Comparison of ENCODE assay signal across 8 mouse cellular contexts in genomic region chr9:112207767-112208166, GRCm38 (mm10). TPM values are rescaled to one million over a fixed set of nuclear protein-coding genes. Genes with fewer than 3 reads are reported as not detected.
DNase-seq lines count a peak whose midpoint lies in the region; ATAC-seq and TF ChIP-seq lines count a peak whose summit lies in the region.

No protein-coding gene starts in this region.

- peak; percentile 8 to 18 for DNase-seq in heart, adult 18-20 months
- no peak for DNase-seq in heart, adult 8-10 months (ENCODE audit: low spot score)
- peak; percentile 92 for DNase-seq in brain, embryonic 14.5 days (ENCODE audit: low read depth)
- DNase-seq in frontal cortex, postnatal 14 days (ENCODE audit: low spot score in 2 of 2), result peak; percentile 66 to 81
- DNase-seq in lung, postnatal 10 days, result peak; percentile 69
- peak; percentile 92 for DNase-seq in retina, postnatal 1 day

- H3K4me1 ChIP-seq in intestine, embryonic 16.5 days (ENCODE audit: control insufficient read depth, insufficient read depth, low read length), result no peaks in the 10 kb centered on the region

- H3K4me2 ChIP-seq in intestine, embryonic 16.5 days (ENCODE audit: low read depth, low read length), result no peak overlapping the region

- H3K9me3 ChIP-seq in intestine, embryonic 16.5 days (ENCODE audit: control insufficient read depth, low read length), result no peaks in the 10 kb centered on the region

- no peak overlapping the region for H3K27ac ChIP-seq in intestine, embryonic 16.5 days (ENCODE audit: low read length)

- H3K27me3 ChIP-seq in intestine, embryonic 16.5 days (replicated peaks; ENCODE audit: control insufficient read depth, insufficient read depth, low read length), result no peaks in the 10 kb centered on the region

- no peaks in the 10 kb centered on the region for H3K36me3 ChIP-seq in intestine, embryonic 16.5 days (ENCODE audit: control insufficient read depth, insufficient read depth, low read length)

- TF ChIP-seq POLR2A in brain, embryonic 14.5 days (IDR thresholded peaks at IDR 0.05; ENCODE audit: borderline replicate concordance, extremely low read depth, insufficient read depth, insufficient read length, poor library complexity, severe bottlenecking), result no peak

- peak; percentile 75 for ATAC-seq in intestine, embryonic 16.5 days
- no peak for ATAC-seq in monocyte, adult 5-6 weeks (replicated peaks; ENCODE audit: insufficient number of reproducible peaks, low FRiP score, low TSS enrichment, poor library complexity, severe bottlenecking)

- no peak overlapping the region for H3K9ac ChIP-seq in intestine, embryonic 16.5 days (ENCODE audit: low read depth, low read length)

- WGBS in intestine, embryonic 16.5 days, result 22% methylated on average over 4 of the region's 4 CpGs

- H3K4me3 ChIP-seq in intestine, embryonic 16.5 days (ENCODE audit: low read length), result no peak overlapping the region

- no peak for TF ChIP-seq CTCF in brain, embryonic 14.5 days (IDR thresholded peaks at IDR 0.05; ENCODE audit: borderline replicate concordance, extremely low read depth, insufficient read depth, insufficient read length)

RNA-seq across cellular contexts. Expression of gene Arpp21, which starts 28.0 kb away (rescaled TPM):
- total RNA-seq in heart, adult 18-20 months (2021), result 1 to 10 TPM; 1.4 TPM
- total RNA-seq in heart, adult 8-10 months (2022), result 1 to 10 TPM; 1.5 to 4.4 (median 3.0) TPM
- polyA plus RNA-seq in brain, embryonic 14.5 days (2012; rRNA removed), result 47.1 and 48.1 TPM in 2 replicates
- 0.73 and 0.98 TPM in 2 replicates for polyA plus RNA-seq in intestine, embryonic 16.5 days (2015; fragmentation: Nextera tagmentation; extraction: Ambion mirVana)
- total RNA-seq in monocyte, adult 5-6 weeks (2017), result 0.58 TPM in 1 of 3 replicates, not detected in the others
